Mouse (Mus musculus) heart, postnatal 10 days (tissue): ENCODE results near the gene Rims3. TPM values are rescaled to one million over a fixed set of nuclear protein-coding genes. Genes with fewer than 3 reads are reported as not detected.

ENCODE experiments used
- DNase-seq, 2 experiments: peaks; one replicate each; pipeline ENCODE4 v3.0.0; 2021
- intact Hi-C: fragments of 180-260 bp; cut with DNase I; formaldehyde crosslinking; loops from one replicate; pipeline ENCODE4 v1.15.1; 2025
- total RNA-seq, 2 experiments: library from RNA; stranded (reverse); gene quantifications; 2 replicates each; pipeline ENCODE4 v1.2.3; 2021

Gene Rims3
- total RNA-seq = under 1 TPM; 0.10 to 0.17 TPM

GRCm38 (mm10) chr4:120854588-120855319 lies at the start of gene Rims3:
Gene Rims3 (plus strand): TSS chr4:120854816.
- intact Hi-C loops = no loop called here

GRCm38 (mm10) chr4:120805816-120806215 lies 48.8 kb upstream of the Rims3 start:
- intact Hi-C loops = no loop called here
- no peak for DNase-seq

More at GRCm38 (mm10) chr4:120854588-120855319, at the start of gene Rims3:
- peak; percentile 8 to 39 for DNase-seq

DNA sequence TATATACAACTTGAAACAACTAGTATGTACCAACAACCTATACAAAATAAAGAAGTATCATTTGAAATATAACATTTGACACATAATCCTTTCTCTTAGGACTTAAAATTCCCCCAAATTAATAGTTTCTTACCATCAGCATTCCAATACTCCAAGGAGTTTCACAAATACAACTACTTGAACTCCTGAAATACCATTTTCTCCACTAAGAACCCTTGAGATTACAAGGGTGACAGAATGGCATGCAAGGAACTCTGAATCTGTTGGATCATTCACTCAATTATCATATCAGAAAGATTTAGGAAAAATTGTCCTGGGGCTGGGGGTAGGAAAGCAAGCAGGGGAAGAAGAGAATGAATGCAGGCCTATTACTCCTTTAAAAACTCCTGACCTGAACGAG lies 40.9 kb upstream of the Rims3 start:
- DNase-seq = no peak
- intact Hi-C loops = no loop called here

GRCm38 (mm10) chr4:120814171-120814570 lies 40.4 kb upstream of the Rims3 start:
- peak; percentile 53 to 60 for DNase-seq
- intact Hi-C loops = no loop called here

GRCm38 (mm10) chr4:120815163-120815562 lies 39.5 kb upstream of the Rims3 start:
- intact Hi-C loops = no loop called here
- DNase-seq = no peak

DNA sequence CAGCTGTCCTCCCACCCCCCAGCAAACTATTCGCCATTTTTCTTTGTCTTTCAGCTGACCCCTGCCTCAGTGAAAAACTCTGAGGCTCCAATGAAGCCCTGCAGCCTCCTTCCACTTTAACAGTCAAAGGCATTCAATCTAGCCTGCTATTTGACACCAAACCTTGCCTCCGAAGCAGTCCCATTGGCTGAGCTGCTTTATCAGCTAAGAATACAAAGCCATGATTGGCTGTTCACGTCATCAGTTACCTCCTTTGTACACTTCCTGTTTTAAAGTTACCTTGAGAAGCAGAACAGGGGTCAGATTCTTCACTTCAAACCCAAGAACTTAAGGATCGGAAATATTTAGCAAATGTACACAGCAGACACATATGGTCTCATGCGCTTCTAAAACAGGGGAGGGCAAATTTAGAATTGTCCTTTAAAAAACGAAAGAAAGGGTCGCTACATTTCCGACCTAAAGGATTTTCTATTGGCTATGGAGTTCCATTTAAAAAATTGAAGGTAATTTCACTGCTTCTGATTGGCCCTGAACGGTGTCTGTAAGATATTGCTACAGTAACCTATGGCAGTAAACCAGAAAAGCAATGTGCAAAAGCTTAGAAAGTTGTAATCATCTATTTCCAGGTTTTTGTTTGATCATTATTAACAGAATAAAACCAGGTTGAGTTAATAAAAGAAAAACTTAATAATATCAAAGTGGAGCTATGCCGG lies 38.8 kb upstream of the Rims3 start:
- intact Hi-C loops = no loop called here
- DNase-seq = peak; percentile 90 to 92

DNA sequence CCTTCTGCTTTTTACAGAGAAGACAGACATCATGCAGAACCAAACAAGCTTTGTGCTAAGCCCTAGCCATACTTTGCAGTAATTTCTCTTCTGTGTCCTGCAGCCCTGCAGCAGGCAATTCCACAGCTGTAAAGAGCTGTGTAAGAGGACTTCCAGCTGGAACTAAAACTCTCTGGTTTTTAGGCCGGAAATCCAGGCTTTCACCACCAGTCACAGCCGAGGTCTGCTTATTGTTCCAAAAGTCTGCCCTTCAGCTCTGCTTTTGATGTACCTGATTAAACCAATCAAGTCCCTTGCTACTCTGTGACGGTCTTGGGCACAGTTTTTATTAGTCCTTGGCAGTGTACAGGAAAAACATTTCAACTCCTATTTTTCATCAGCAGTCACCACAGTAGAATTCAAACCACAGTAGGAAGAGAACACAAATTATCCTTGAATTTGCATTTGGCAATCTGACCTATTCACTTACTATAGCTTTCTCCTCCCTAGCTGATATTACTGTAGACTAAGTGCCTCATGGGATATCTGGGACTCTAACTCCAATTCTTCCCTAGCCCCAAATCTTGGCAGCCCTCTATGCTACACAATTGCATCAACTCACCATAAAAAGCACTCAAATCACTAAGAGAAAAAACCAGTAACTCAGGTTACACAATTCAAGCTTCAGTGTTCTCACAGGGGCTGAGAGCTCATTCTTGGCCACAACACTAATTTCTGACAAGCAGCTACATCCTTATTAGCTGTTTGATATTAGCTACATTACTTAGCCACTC lies 37.4 kb upstream of the Rims3 start:
- DNase-seq = peak; percentile 55 to 62
- intact Hi-C loops = no loop called here

GRCm38 (mm10) chr4:120817951-120818350 lies 36.7 kb upstream of the Rims3 start:
- no peak for DNase-seq
- intact Hi-C loops = no loop called here

DNA sequence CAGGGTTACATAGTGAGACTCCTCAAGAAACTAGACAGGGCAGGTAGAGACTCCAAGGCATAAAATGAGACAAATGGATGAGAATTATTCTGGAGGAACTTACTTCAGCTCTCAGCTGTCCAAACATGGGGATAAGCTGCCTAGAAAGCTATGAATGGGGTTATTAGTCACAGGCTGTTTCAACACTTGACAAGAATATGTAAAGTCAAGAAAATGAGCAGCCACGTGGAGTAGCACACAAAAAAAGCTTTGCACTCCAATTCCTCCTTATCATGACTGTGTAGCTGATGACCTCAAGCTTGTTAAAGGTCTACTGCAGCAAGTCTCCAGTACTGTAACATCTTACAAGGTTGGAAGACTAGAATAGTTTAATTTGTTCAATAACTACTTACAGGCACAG lies 35.3 kb upstream of the Rims3 start:
- DNase-seq = no peak
- intact Hi-C loops = no loop called here

GRCm38 (mm10) chr4:120819871-120820270 lies 34.7 kb upstream of the Rims3 start:
- intact Hi-C loops = no loop called here
- no peak for DNase-seq

GRCm38 (mm10) chr4:120822191-120822911 lies 32.3 kb upstream of the Rims3 start:
- intact Hi-C loops = no loop called here
- no peak for DNase-seq

- intact Hi-C loops = no loop called here
- peak; percentile 96 to 97 for DNase-seq
These were observed 29.5 kb upstream of the Rims3 start for GRCm38 (mm10) chr4:120825100-120825553.

DNA sequence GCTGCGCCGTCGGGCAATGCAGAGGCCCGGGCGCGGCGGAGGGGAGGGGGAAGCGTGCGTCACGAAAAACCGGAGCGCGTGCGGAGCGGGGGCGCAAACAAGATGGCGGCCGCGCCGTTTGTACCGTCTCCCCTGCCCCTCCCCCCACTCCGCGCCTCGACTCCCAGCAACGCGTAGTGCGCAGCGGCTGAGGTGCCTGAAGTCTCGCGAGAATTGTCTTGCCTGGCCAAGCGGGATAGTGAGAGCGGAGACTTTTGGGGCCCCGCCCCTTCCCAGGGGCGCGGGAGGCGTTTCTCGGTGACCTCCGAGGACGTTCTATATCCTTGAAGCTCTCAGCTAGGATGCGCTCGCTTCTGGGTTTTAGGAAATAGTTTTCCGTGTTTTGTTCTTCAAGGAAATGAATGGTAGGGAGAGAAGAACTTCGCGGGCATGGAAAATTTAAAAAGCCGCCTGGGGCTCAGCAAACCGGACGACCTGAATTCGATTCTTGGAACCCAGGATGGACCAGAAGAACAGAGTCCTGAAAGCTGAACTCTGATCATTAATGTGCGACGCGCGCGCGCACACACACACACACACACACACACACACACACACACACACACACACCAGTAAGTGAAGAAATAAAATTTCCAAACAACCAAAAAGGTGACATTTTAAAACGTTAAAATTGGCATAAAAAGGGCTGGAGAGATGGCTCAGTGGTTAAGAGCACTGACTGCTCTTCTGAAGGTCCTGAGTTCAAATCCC lies 28.9 kb upstream of the Rims3 start:
- intact Hi-C loops = no loop called here

DNA sequence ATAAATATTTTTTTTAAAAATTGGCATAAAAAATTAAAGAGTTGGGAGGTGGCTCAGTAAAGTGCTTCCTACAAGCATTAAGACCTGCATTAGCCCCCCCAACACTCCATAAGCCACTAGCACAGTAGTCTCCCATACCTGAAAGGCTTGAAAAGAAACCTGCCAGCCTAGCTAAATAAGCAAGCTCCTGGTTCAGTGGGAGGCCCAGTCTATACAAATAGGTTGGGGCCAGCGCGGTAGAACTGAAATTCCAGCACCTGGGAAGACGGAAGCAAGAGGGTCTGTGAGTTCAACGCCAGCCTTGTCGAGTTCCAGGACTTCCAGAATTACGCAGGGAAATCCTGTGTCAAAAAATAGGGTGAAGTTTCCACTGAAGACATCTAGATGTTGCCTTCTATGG lies 28.2 kb upstream of the Rims3 start:
- intact Hi-C loops = no loop called here

More for the DNA sequence above, 28.9 kb upstream of the Rims3 start:
- peak; percentile 98 for DNase-seq

DNA sequence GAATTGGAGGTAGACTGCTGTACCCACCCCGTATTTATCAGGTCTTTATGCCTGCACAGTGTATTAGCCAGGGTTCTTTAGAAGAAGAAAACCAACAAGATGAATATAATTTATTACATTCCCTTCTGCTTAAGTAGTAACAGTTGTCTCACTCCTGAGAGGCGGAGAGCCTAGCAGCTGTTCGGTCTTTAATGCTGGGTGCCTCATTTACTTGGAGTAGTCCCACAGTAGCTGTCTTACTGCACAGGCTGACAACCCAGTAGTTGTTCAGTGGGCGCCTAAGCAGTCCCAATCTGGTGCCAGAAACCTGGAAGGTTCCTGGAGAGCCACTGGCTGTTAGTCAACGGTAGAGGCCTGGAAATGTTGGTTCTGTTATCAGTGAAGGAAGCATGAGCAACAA lies 23.8 kb upstream of the Rims3 start:
- intact Hi-C loops = no loop called here
- no peak for DNase-seq

More for the DNA sequence above, 28.2 kb upstream of the Rims3 start:
- DNase-seq = no peak

- intact Hi-C loops = no loop called here
- no peak for DNase-seq
These were observed 23.1 kb upstream of the Rims3 start, which contains the start of gene Nfyc for GRCm38 (mm10) chr4:120831472-120831871. Gene Nfyc (minus strand): TSS chr4:120831572.

DNA sequence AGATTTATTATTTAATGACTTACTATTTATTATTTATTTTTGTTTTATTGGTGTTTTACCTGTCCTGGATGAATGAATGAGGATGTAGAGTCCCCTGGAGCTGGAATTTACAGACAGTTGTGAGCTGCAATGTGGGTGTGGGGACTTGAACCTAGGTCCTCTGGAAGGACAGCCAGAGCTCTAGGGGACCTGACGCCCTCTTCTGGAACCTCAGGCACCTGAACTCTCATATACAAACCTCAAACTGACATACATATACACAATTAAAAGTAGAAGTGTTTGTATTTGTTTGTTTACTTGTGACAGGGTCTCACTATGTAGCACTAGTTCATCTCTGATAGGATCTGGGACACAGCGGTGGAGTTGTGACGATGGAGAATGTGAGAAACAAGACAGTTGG lies 13.3 kb upstream of the Rims3 start:
- intact Hi-C loops = no loop called here

DNA sequence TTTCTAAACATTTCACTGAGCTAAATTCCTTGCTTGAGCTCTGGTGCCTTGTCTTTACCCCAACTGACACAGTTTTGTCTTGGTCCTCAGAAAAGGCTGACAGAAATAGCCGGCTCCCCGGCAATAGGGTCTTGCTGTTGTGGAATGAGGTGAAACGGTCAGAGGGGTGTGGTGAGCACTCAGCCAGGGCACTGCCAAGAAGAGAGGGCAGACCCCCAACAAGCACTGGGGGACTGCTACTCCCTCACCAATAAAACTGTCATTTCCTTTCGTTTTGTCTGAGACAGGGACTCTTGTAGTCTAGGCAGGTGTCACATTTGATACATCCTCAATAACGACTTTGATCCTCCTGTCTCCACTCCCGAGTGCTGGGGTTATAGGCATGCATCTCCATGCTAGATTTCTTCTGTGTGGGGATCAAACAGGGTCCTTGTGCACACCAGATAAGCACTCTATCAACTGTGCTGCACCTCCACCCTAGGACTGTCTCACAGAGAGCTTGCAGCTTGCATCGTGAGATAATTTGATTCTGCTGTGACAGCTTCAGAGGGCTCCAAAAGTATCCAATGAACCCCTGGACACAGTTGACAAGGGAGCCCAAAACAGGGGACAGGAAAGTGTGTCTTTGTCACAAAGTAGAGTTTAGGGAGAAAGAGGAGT lies 10.1 kb upstream of the Rims3 start:
- DNase-seq = no peak
- intact Hi-C loops = no loop called here

More for the DNA sequence above, 13.3 kb upstream of the Rims3 start:
- no peak for DNase-seq

DNA sequence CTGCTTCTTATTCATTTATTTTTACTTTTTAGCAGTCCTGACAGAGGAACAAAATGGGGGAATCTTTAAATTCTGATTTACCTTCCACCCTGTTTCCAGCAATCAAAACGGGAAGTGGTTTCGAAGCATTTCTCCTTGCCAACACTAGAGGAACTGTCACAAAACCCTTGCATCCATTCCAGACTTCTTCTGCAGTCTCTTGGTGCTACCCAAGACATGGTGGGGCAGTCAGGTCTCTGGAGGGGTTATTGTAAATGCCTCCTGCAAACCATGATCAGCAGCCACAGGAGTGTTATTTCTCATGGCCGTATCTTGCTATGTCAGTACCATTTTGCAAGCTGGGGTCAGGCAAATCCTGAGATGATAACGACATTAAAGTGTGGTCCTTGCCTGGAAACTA lies 9.5 kb upstream of the Rims3 start:
- no peak for DNase-seq
- intact Hi-C loops = no loop called here
